Mouse (Mus musculus): Measurements from ENCODE around the gene Zfp599.
"Not testable (repeated sequence)": the region's sequence is repeated elsewhere in the genome, so short reads cannot be mapped to it uniquely, and the experiment has no call there.

The Zfp599 gene

DNA sequence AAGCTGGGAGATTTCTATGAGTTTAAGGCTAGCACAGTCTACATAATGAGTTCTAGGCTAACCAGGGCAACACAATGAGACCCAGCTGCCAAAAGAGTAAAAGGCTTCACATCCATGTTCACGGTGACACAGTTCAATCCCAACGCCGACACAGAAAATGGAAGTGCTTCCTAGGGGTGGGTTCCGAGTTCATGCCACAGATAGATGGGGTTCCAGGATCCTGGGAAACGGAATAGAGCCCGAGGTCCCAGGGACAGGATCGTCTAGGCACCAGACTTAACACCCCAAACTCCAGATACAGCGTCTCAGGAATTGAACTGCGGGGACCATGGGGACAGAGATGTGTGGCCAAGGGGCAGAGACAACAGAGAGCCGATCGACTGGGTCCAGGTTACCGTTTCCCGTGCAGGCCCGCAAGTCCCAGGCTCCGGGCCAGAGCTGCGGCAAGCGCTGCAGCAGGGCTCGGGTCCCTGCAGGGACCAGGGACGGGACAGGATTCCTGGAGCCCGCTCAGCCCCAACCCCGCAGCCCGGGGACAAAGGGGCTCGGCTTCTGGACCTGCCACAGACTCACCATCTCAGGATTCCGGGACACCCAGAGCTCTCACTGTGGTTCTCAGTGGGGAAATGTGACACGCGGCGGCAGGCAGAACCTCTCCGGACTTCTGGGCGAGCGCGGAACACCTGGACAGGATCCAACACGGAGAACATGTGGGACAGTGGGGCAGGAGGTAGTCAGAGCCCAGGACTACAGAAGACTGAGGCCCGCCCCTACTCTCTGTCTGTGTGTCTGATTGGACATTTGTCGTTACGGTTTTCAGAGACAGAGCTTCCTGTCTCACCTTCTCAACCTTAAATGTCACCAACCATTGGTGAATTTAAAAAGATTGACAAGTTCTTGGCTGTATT, at the start of gene Zfp599:
Gene Zfp599, minus strand, starts transcription at position 712 of the 908 bp plus-strand sequence.
- DNase-seq (ENCODE audit: low read depth, low spot score): peak; percentile 72

DNA sequence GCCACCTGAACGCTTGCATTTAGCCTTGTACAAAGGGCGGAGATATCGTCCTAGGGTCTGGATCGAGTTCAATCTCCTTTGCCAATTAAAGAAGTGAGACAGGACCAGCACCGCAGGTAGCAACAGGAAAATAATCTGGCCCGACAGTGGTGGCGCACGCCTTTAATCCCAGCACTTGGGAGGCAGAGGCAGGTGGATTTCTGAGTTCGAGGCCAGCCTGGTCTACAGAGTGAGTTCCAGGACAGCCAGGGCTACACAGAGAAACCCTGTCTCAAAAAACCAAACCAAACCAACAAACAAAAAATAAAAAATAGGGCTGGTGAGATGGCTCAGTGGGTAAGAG, 48.2 kb upstream of the Zfp599 start:
- DNase-seq (ENCODE audit: low read depth, low spot score): not testable (repeated sequence)

DNA sequence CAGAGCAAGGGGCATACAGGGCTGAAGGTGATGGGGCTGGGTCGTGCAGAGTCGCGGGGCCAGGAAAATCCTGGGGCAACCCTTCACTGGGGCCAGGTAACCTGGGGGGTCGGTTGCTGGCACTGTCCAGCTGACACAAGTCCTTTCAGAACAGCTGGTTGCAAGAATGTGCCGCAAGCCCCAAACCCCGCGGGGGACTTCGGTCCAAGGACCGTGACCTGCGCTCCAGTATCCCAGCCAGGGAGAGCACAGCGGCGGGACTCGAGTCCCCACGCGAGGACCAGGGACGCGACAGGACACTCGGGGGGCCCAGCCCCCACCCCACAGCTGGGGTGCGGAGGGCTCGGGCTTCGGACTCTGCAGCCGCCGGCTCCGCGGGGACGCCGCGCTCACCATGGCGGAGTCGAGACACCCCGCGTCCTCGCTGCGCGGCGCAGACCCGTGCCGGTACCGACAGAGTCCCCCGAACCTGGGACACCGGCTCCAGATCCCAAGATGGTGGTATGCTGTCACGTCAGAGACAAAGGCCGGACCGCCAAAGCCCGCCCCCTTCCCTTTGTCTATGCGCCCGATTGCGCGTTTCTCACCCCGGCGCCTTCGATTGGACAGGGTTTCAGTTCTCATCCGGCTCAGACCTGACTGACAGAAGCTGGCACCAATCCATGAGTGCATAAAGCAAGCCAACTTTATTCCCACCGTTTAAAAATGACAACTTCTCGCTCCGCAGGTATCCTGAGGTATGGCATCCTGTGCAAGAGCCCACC, 47.6 kb upstream of the Zfp599 start, which contains the start of gene Zfp810:
Gene Zfp810, minus strand, starts transcription at position 493 of the 764 bp plus-strand sequence.
- peak; percentile 94 for DNase-seq (ENCODE audit: low read depth, low spot score)

DNA sequence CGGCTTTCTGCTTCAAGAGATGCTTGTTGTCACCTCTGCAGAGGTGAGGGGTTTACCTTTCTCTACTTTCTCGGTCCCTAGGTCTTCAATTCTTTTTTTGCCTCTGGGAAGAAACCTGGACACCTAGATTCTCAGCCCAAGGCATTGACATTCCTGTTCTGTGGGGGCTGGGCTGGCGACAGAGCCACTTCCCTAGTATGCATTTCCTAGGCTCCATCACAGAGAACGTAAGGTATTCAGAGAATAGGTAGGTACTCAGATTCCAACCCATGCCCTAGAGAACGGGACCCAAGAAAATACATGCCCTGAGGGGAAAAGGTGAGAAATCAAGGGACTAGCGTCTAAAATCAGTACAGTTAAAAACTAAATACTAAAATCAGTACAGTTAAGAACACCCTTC, 47.0 kb upstream of the Zfp599 start:
- no peak for DNase-seq (ENCODE audit: low read depth, low spot score)

DNA sequence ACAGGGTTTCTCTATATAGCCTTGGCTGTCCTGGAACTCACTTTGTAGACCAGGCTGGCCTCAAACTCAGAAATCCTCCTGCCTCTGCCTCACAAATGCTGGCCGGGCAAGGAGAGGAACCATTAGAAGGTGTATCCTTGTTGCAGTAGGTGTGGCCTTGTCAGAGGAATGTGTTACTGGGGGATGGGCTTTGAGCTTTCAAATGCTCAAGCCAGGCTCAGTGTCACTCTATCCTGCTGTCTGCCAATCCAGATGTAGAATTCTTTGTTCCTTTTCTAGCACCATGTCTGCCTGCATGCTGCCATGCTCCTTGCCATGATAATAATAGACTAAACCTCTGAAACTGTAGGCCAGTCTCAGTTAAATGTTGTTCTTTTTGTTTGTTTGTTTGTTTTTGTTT, 42.5 kb upstream of the Zfp599 start:
- no peak for DNase-seq (ENCODE audit: low read depth, low spot score)

DNA sequence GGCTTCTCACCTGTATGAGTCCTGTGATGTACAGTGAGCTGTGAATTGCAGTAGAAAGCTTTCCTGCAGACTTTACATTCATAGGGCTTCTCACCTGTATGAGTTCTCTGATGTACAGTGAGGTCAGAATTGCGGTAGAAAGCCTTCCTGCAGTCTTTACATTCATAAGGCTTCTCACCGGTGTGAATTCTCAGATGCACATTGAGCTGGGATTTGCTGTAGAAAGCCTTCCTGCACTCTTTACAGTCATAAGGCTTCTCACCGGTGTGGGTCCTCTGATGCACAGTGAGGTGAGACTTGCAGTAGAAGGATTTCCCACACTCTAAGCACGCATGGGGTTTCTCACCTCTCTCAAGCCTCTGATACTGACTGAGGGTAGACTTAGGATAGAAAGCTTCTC, 19.0 kb upstream of the Zfp599 start:
- no peak for DNase-seq (ENCODE audit: low read depth, low spot score)

DNA sequence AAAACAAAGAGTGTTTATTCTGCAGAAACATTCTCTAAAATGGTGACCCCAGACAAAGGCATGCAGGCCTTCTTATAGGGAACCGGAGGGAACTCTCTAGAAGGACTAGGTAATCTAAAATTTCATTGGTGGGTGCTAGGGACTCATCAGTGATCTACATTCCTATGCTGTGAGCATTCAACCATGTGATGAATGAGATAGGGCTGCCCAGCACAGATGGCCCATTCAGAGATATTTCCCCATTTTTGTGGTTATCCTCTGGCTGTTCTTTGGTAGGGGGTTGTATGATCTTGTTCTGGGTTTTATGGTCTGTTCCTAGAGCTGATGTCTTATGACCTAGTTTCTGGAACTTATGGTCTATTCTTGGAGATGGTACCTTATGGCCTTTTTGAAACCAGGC, 9.2 kb upstream of the Zfp599 start:
- no peak for DNase-seq (ENCODE audit: low read depth, low spot score)

DNA sequence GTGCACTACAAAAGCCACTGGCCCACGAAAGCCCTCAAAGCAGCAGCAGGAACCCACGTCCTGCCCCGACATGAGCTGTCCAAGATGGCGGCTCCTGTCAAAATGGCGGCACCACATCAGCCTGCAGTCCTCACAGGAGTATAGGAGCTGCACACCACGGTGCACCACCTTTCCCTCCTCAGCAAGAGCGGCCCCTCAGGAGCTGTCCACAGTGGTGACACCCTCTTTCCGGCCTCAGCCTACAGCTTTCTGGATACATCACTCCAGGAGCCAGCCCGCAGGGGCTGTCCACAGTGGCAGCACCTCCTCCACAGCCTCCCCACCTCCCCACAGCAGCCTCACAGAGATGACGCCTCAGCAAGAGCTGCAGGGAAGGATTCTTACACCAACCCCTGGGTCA, 2.9 kb upstream of the Zfp599 start:
- no peak for DNase-seq (ENCODE audit: low read depth, low spot score)

DNA sequence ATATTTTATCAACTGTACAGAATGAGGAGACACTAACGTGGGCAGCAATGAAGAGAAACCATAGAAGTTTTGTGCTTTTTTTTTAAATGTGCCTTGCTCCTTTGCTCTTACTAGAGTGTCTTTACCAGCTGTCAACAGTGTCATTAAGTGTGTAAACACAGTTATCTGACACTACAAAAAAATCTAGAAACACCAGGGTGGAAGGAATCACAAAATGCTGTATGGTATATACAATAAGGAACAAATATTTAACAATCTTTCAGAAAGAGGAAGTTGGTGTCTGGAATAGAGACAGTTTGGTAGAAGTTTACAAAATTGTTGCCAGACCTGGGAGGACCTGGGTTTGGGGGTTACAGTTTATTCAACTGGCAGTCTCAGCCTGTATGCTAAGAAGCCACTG, 1.9 kb upstream of the Zfp599 start:
- DNase-seq (ENCODE audit: low read depth, low spot score): no peak

DNA sequence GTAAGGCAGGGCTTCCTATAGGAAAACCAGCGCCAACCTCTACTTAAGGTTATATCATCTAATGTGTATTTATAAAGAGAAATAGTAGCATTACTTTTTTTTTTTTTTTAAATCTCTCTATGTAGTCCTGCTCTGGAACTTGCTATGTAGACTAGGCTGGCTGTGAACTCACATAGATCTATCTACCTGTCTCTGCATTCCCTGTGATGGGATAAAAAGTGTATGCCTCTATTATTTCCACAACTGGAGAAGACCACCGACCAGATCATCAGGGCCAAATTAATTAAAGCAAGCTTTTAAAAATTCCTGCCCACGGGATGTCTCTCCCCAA, 362 bp upstream of the Zfp599 start:
- DNase-seq (ENCODE audit: low read depth, low spot score): no peak

DNA sequence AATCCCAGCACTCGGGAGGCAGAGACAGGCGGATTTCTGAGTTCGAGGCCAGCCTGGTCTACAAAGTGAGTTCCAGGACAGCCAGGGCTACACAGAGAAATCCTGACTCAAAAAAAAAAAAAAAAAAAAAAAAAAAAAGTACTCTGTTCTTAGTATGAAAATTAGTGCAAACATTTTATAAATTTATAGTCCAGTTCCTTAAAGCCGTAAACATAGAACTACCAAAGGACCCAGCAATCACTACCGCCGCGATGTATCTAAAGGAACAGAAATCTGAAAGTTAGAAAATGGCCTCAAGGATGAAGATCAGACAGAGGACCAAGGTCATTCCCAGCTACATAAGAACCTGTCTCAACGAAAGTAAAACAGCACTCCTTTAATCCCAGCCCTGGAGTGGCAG, 911 bp downstream of the Zfp599 start:
- DNase-seq (ENCODE audit: low read depth, low spot score): no peak

DNA sequence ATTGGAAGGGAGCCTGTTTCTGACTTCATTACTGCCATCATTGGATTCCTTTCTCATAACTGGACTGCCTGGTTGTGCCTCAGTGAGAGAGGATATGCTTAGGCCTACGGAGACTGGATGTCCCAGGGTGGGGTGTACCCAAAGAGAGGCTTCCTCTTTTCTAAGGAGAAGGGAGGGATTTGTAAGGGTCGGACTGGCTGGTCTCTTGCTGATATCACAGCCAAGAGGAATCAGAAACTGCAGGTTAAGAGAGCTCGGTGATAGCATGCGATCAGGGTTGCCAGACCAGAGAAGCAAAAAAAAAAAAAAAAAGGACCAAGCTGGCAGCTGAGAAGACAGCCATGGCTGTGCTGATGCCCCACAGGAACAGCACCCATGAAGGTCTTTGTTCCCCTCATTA, 3.1 kb downstream of the Zfp599 start:
- no peak for DNase-seq (ENCODE audit: low read depth, low spot score)

DNA sequence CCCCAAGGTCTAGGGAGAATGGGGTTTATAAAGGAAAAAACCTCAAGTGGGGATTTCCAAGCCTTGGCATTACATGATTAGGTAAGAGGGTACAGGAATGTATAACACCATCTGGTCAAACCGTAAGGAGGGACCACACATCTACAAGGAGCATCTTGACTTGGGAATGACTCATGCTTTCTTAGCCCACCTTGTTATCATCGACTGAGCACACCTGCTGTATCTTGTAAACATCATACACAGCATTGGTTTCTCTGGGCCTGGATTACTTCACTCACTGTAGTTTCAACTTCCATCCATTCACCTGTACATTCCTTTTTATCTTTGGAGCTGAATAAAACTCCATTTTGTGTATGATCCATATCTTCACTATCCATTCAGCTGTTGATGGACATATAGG, 15.5 kb downstream of the Zfp599 start:
- DNase-seq (ENCODE audit: low read depth, low spot score): no peak

DNA sequence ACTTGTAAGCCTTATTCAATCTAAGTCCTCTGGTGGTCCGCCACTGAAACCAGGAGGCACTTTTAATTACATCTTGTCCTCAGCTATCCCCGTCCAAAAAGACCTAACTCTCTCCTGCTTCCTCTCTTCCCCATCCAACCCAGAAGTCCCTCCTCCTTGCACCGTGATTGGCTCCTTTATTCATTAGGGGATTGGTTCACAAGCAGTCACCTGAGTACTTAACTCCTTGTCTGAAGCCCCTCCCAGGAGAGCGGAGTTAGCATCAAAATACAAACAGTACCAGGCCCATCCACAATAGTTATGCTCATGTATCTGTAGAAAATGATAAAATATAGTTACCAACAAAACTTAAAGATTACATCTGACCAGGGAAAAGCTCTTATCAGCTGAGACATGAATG, 19.7 kb downstream of the Zfp599 start:
- DNase-seq (ENCODE audit: low read depth, low spot score): no peak

DNA sequence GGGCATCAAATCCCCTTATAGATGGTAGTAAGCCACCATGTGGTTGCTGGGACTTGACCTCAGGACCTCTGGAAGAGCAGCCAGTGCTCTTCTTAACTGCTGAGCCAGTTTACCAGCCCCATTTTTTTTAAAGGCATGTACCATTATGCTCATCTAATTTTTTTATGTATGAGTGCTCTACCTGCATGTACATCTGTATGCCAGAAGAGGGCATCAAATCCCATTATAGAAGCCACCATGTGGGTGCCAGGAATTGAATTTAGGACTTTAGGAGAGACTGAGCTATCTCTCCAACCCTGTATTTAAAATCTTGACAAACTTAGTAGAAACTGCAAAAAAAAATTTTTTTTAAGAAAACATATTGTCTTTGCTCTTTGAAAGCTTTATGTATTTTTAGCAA, 29.1 kb downstream of the Zfp599 start:
- no peak for DNase-seq (ENCODE audit: low read depth, low spot score)

DNA sequence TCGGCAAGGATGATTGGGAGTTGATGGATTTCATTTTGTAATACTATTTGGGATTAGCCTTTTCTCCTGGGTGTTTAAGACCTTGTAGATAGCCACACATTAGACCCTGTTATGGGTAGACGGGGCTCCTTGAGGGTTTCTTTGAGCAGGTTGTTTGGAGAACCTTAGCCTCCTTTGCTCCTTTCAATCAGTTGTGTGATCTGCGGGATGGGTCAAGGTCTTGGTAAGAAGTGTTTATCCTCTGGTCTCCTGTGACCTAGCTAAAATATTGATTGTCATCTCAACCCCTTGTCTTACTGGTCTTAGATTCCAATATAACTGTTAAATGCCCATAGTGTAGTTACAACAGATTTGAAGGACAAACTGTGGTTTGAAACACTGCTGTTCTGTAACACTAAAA, 29.6 kb downstream of the Zfp599 start:
- DNase-seq (ENCODE audit: low read depth, low spot score): no peak

DNA sequence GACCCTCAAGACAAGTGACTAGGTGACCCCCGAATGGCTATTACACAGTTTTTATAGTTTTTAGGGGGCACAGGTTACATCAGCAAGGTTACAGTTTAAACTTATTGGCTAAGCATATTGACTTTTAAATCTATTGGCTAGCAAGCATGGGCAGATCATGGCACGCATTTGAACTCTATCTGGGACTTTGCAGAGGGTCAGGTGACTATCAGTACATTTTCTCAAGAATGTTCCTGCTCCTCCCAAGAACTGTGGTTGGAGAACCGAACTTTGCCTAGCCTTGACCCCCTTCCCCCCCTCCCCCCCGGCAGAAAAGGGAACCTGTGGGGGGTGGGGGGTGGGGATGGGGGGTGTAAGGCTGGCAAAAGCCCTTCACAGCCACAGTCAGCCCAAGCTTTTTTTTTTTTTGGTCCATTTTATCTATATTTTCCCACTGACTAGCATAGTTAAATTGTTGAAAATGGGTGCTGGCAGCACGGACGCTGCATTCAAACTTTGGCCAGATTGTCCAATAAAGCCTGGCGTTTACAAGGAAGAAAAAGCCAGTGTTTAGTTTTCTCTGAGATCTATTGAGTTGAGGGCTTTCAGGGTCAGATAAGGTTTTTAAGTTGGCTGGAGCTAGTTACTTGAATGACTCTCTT, 30.2 kb downstream of the Zfp599 start:
- DNase-seq (ENCODE audit: low read depth, low spot score): no peak

DNA sequence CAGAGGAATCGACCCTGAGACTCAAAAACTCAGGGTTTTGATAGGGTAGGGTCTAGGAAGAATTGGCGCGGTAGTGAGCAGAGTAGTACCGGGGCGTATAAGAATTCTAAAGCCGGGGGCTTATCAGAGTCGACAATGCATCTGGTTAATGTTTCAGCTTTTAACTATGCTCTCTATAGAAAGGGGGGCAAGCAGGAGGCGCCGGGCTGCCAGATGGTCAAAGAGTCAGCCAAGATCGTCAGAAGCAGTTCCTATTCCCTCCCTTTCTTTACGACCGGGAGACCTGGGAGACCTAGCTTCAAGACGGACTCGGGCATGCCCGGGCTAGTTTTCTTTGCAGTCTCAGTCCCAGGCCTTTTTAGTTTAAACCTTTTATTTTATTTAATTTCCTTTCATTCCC, 32.8 kb downstream of the Zfp599 start:
- DNase-seq (ENCODE audit: low read depth, low spot score): no peak

DNA sequence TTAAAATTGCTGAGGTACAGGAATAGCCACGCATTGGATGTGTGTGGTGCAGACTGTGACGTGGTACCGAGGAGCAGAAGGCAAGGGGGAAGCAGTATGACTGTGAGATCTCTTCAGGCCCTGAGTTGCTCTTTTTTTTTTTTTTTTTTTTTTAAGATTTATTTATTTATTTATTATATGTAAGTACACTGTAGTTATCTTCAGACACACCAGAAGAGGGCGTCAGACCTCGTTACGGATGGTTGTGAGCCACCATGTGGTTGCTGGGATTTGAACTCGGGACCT, 33.4 kb downstream of the Zfp599 start:
- DNase-seq (ENCODE audit: low read depth, low spot score): not testable (repeated sequence)

DNA sequence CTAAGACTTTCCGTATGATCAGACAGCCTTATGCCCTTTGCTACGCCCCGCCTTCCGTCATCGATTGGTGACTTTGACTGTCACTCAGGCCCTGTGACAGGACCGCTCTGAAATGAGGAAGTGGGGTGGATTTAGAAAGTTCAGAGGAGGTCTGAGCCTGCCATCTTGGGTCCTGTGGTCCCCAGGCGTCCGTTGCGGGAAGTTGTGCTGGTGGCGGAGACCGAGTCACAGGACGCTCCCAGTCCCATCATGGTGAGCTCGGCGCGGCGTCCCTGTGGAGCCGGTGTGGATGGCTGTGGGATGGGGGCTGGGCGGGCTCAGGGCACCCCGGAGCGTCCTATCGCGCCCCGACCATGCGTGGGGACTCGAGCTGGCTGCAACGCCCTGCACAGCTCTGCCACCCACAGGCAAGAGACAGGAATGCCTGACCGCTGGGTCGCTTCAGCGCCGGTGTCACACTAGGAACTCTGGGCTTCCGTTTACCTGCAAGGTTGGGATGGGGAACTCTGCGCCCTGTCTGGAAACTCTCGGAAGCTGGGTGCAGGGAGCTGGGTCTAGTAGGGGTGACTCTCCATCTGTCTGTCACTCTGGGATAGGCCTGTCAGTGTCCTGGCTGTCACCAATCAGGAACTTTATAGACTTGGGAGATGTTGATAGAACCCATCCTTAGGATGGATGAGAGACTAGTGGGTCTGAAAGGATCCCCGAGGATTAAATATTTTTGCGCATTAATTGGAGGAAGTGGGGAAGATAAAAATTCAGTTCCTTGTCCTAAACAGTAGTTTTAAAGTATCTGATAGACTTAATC, 33.9 kb downstream of the Zfp599 start, which contains the start of gene Zfp809:
Gene Zfp809, plus strand, starts transcription at position 134 of the 808 bp plus-strand sequence.
- peak; percentile 96 for DNase-seq (ENCODE audit: low read depth, low spot score)

DNA sequence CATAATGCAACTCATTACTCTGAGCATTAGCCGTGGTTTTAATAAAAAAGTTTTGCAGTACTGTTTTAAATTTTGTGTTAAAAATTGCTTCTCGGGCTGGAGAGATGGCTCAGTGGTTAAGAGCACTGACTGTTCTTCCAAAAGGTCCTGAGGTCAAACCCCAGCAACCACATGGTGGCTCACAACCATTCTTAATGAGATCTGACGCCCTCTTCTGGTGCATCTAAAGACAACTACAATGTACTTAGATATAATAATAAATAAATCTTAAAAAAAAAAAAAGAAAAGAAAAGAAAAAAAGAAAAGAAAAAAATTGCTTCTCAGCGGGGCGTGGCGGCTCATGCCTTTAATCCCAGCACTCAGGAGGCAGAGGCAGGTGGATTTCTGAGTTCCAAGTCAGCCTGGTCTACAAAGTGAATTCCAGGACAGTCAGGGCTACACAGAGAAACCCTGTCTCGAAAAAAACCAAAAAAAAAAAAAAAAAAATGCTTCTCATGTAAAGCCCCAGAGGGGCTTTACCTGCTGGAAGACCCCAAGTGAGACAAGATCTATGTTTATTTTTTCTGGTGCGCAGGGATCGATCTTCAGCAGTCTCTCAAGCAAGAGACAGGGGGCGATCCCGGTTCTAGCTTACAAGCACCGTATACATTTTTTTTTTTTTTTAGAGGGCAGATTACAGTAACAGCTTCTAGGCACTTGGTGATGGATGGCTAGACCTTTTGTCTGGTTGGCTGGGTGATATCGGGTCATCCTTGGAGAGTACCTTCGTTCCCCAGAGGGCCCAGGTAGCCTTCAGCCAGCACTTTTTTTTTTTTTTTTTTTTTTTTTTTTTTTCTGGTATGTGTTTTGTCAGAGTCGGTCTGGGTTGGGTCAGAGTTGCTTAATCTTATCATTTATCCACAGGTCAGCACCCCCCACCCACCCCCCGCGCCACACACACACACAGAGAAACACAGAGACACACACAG, 34.9 kb downstream of the Zfp599 start:
- no peak for DNase-seq (ENCODE audit: low read depth, low spot score)
